Mouse (Mus musculus) cerebral cortex, adult 2 months (tissue): ENCODE measurements around the gene Zfp296.

ENCODE experiments used
- WGBS: fragments of 180-500 bp; shearing (Covaris S2); methylation state at CpG from one replicate; pipeline ENCODE4 v1.1.7; 2018; 5-methylcytosine and 5-hydroxymethylcytosine counted together

Gene Zfp296

GRCm38 (mm10) chr7:19562643-19563410, 14.3 kb upstream of the Zfp296 start, which contains the start of gene Ppp1r37:
Gene Ppp1r37, minus strand, starts transcription at chr7:19563076.
- 1% methylated on average over 19 of the region's 19 CpGs for WGBS

GRCm38 (mm10) chr7:19563884-19564283, 13.2 kb upstream of the Zfp296 start:
- WGBS, result 94% methylated on average over 3 of the region's 3 CpGs

- WGBS, result 89% methylated on average over 4 of the region's 4 CpGs
Observed at GRCm38 (mm10) chr7:19564455-19564854, 12.6 kb upstream of the Zfp296 start.

- WGBS, result 95% methylated on average over 2 of the region's 2 CpGs
Observed at GRCm38 (mm10) chr7:19565803-19566202, 11.3 kb upstream of the Zfp296 start.

- WGBS, result 90% methylated on average over 8 of the region's 8 CpGs
Observed at GRCm38 (mm10) chr7:19567426-19567825, 9.7 kb upstream of the Zfp296 start.

GRCm38 (mm10) chr7:19569647-19570046, 7.4 kb upstream of the Zfp296 start:
- WGBS, result 91% methylated on average over 3 of the region's 3 CpGs

- under 1% methylated on average over 53 of the region's 53 CpGs for WGBS
Observed at GRCm38 (mm10) chr7:19572926-19573775, 3.9 kb upstream of the Zfp296 start.

GRCm38 (mm10) chr7:19573776-19574140, 3.3 kb upstream of the Zfp296 start:
- 13% methylated on average over 16 of the region's 16 CpGs for WGBS

- whole genome bisulfite sequencing, result 72% methylated on average over 3 of the region's 3 CpGs
Observed at GRCm38 (mm10) chr7:19575559-19575958, 1.5 kb upstream of the Zfp296 start.

- WGBS, result 28% methylated on average over 10 of the region's 10 CpGs
Observed at GRCm38 (mm10) chr7:19577877-19578414, 859 bp downstream of the Zfp296 start.

GRCm38 (mm10) chr7:19578436-19578835, 1.3 kb downstream of the Zfp296 start:
- WGBS, result 69% methylated on average over 4 of the region's 4 CpGs

- 87% methylated on average over 10 of the region's 10 CpGs for WGBS
Observed at GRCm38 (mm10) chr7:19579751-19580150, 2.7 kb downstream of the Zfp296 start.

- WGBS, result 75% methylated on average over 8 of the region's 8 CpGs
Observed at GRCm38 (mm10) chr7:19580634-19581033, 3.5 kb downstream of the Zfp296 start.

GRCm38 (mm10) chr7:19586269-19586668, 9.2 kb downstream of the Zfp296 start:
- WGBS, result 84% methylated on average over 46 of the region's 46 CpGs

GRCm38 (mm10) chr7:19589207-19589606, 12.1 kb downstream of the Zfp296 start:
- WGBS, result 33% methylated on average over 3 of the region's 3 CpGs

- 29% methylated on average over 3 of the region's 3 CpGs for WGBS
Observed at GRCm38 (mm10) chr7:19589917-19590316, 12.8 kb downstream of the Zfp296 start.

- WGBS, result 80% methylated on average over 10 of the region's 10 CpGs
Observed at GRCm38 (mm10) chr7:19593061-19593730, 16.1 kb downstream of the Zfp296 start.

- 38% methylated on average over 5 of the region's 5 CpGs for WGBS
Observed at GRCm38 (mm10) chr7:19600562-19600961, 23.5 kb downstream of the Zfp296 start.

- 75% methylated on average over 12 of the region's 12 CpGs for WGBS
Observed at GRCm38 (mm10) chr7:19603055-19603454, 26.0 kb downstream of the Zfp296 start.

GRCm38 (mm10) chr7:19603849-19604605, 26.9 kb downstream of the Zfp296 start, which contains the start of gene Clasrp:
Gene Clasrp, minus strand, starts transcription at chr7:19604486.
- WGBS, result under 1% methylated on average over 57 of the region's 57 CpGs

- 48% methylated on average over 10 of the region's 10 CpGs for WGBS
Observed at GRCm38 (mm10) chr7:19604606-19605214, 27.6 kb downstream of the Zfp296 start.
